Mouse (Mus musculus) myocyte (in vitro differentiated cells): ENCODE results near the gene Wdr18. TPM values are rescaled to one million over a fixed set of nuclear protein-coding genes. Genes with fewer than 3 reads are reported as not detected.

Experiments used
- H3K27me3 ChIP-seq: one replicate; pipeline ENCODE4 v1.6.1; 2011; ENCODE audit not compliant: control insufficient read depth, insufficient read depth, insufficient read length
- H3K36me3 ChIP-seq: one replicate; pipeline ENCODE4 v1.6.1; 2011; ENCODE audit not compliant: control insufficient read depth, insufficient read depth
- H3K4me2 ChIP-seq: one replicate; pipeline ENCODE4 v1.6.1; 2011; ENCODE audit warnings: low read depth, control low read depth
- H3K4me3 ChIP-seq: one replicate; pipeline ENCODE4 v1.5.1; 2011; ENCODE audit warnings: mild to moderate bottlenecking, control low read depth, moderate library complexity
- H3K79me2 ChIP-seq: one replicate; pipeline ENCODE4 v1.6.1; 2011; ENCODE audit not compliant: control insufficient read depth, insufficient read depth
- H3ac ChIP-seq: one replicate; pipeline ENCODE4 v1.6.1; 2011; ENCODE audit not compliant: control insufficient read depth, insufficient read length
- CEBPB ChIP-seq: IDR thresholded peaks from 2 replicates; pipeline ENCODE4 v1.6.1; 2011; ENCODE audit warnings: mild to moderate bottlenecking, moderate library complexity; ENCODE audit not compliant: poor library complexity, insufficient read depth, severe bottlenecking
- E2F4 ChIP-seq: IDR thresholded peaks from one replicate; pipeline ENCODE4 v1.6.1; 2011; ENCODE audit warnings: mild to moderate bottlenecking, control low read depth, moderate library complexity; ENCODE audit not compliant: insufficient read depth
- MAX ChIP-seq: IDR thresholded peaks from one replicate; pipeline ENCODE4 v1.6.1; 2011; ENCODE audit warnings: low read depth, mild to moderate bottlenecking, control low read depth
- MYOD1 ChIP-seq, 3 experiments: IDR thresholded peaks; one replicate each; pipeline ENCODE4 v1.6.1; 2011; ENCODE audit warnings: control low read depth in 2 of 3, low read depth in 2 of 3, mild to moderate bottlenecking in 2 of 3, moderate library complexity in 1 of 3; ENCODE audit not compliant: insufficient read length in 2 of 3, control insufficient read depth in 1 of 3
- MYOG ChIP-seq, 3 experiments: IDR thresholded peaks; one replicate each; pipeline ENCODE4 v1.6.1; 2011; ENCODE audit warnings: control low read depth in 2 of 3, low read depth in 2 of 3, mild to moderate bottlenecking in 2 of 3; ENCODE audit not compliant: insufficient read length in 2 of 3, control insufficient read depth in 1 of 3, insufficient read depth in 1 of 3
- POLR2A ChIP-seq: IDR thresholded peaks from one replicate; pipeline ENCODE4 v1.6.1; 2011; ENCODE audit warnings: low read depth, mild to moderate bottlenecking, control low read depth, moderate library complexity; ENCODE audit not compliant: insufficient read length
- POLR2AphosphoS2 ChIP-seq: IDR thresholded peaks from one replicate; pipeline ENCODE4 v1.6.1; 2011; ENCODE audit warnings: low read depth, control low read depth; ENCODE audit not compliant: insufficient read length
- REST ChIP-seq: IDR thresholded peaks from one replicate; pipeline ENCODE4 v1.6.1; 2011; ENCODE audit warnings: mild to moderate bottlenecking, control low read depth, moderate library complexity; ENCODE audit not compliant: insufficient read depth, insufficient read length
- SRF ChIP-seq: IDR thresholded peaks from one replicate; pipeline ENCODE4 v1.6.1; 2011; ENCODE audit warnings: low read depth; ENCODE audit not compliant: control insufficient read depth, insufficient read length
- TCF12 ChIP-seq: IDR thresholded peaks from one replicate; pipeline ENCODE4 v1.6.1; 2011; ENCODE audit warnings: mild to moderate bottlenecking, control low read depth; ENCODE audit not compliant: poor library complexity, insufficient read depth, severe bottlenecking
- TCF3 ChIP-seq: IDR thresholded peaks from one replicate; pipeline ENCODE4 v1.6.1; 2011; ENCODE audit warnings: low read depth, control low read depth; ENCODE audit not compliant: insufficient read length
- USF1 ChIP-seq: IDR thresholded peaks from one replicate; pipeline ENCODE4 v1.6.1; 2011; ENCODE audit warnings: low read depth, mild to moderate bottlenecking, control low read depth, moderate library complexity
- polyA plus RNA-seq: library from polyadenylated mRNA; unstranded; fragments of >200 nt; fragmentation: generic; extraction: Trizol; gene quantifications from one replicate; pipeline ENCODE4 v1.2.1, GENCODE M21; 2012; ENCODE audit warnings: missing spikeins

The Wdr18 gene
- polyA plus RNA-seq, 1 experiment = 35.1 TPM

GRCm38 (mm10) chr10:79976071-79976721 lies 16.2 kb downstream of the Wdr18 start:
- Histone ChIP-seq H3K79me2 (peaks cover 13% of the 10 kb centered on the region), H3ac (no peak overlapping the region), H3K4me3 (no peak overlapping the region), H3K27me3 (peaks cover under 1% of the 10 kb centered on the region), H3K36me3 (no peaks in the 10 kb centered on the region), H3K4me2 (no peak overlapping the region)
- TF ChIP-seq MYOD1 (IDR thresholded peaks at IDR 0.05; ENCODE audit: control insufficient read depth in 1 of 3, insufficient read length in 2 of 3, low read depth in 2 of 3) (no peak), POLR2A (no peak), POLR2AphosphoS2 (peak; percentile 7), MAX (no peak), REST (no peak)

GRCm38 (mm10) chr10:79976722-79977107 lies 16.8 kb downstream of the Wdr18 start:
- H3K36me3 ChIP-seq = no peaks in the 10 kb centered on the region
- peak; percentile 18 for TF ChIP-seq POLR2AphosphoS2
- TF ChIP-seq E2F4 = no peak
- no peaks in the 10 kb centered on the region for H3K27me3 ChIP-seq
- peaks cover 18% of the 10 kb centered on the region for H3K79me2 ChIP-seq
- no peak overlapping the region for H3ac ChIP-seq
- no peak overlapping the region for H3K4me2 ChIP-seq
- H3K4me3 ChIP-seq = no peak overlapping the region

- H3K79me2 ChIP-seq = peaks cover 24% of the 10 kb centered on the region
- no peaks in the 10 kb centered on the region for H3K36me3 ChIP-seq
- TF ChIP-seq POLR2A = no peak
- no peak for TF ChIP-seq POLR2AphosphoS2
- no peak for TF ChIP-seq TCF12
- TF ChIP-seq MYOD1 (IDR thresholded peaks at IDR 0.05; ENCODE audit: control insufficient read depth in 1 of 3, insufficient read length in 2 of 3, low read depth in 2 of 3) = no peak
- TF ChIP-seq MAX = no peak
- no peak for TF ChIP-seq REST
- TF ChIP-seq SRF = no peak
- no peak for TF ChIP-seq CEBPB
- TF ChIP-seq TCF3 = no peak
- TF ChIP-seq MYOG (IDR thresholded peaks at IDR 0.05; ENCODE audit: control insufficient read depth in 1 of 3, insufficient read depth in 1 of 3, insufficient read length in 2 of 3, low read depth in 2 of 3) = no peak
- TF ChIP-seq USF1 = no peak
- TF ChIP-seq E2F4 = no peak
Measured at GRCm38 (mm10) chr10:79977324-79977723, 17.4 kb downstream of the Wdr18 start.

GRCm38 (mm10) chr10:79978061-79978460 lies 18.1 kb downstream of the Wdr18 start:
- TF ChIP-seq TCF12 (no peak), POLR2AphosphoS2 (no peak), MYOG (IDR thresholded peaks at IDR 0.05; ENCODE audit: control insufficient read depth in 1 of 3, insufficient read depth in 1 of 3, insufficient read length in 2 of 3, low read depth in 2 of 3) (no peak), POLR2A (peak; percentile 13), USF1 (no peak), MAX (no peak)
- Histone ChIP-seq H3K36me3 (no peaks in the 10 kb centered on the region), H3K4me3 (no peak overlapping the region), H3K27me3 (no peaks in the 10 kb centered on the region), H3K79me2 (peaks cover 32% of the 10 kb centered on the region), H3ac (no peak overlapping the region), H3K4me2 (no peak overlapping the region)

More at GRCm38 (mm10) chr10:79977324-79977723, 17.4 kb downstream of the Wdr18 start:
- no peak overlapping the region for H3K4me3 ChIP-seq
- no peak overlapping the region for H3K4me2 ChIP-seq
- no peak overlapping the region for H3ac ChIP-seq
- H3K27me3 ChIP-seq = no peaks in the 10 kb centered on the region

- H3K36me3 ChIP-seq = no peaks in the 10 kb centered on the region
- no peak overlapping the region for H3ac ChIP-seq
- H3K79me2 ChIP-seq = peaks cover 39% of the 10 kb centered on the region
- H3K27me3 ChIP-seq = no peaks in the 10 kb centered on the region
- peak; percentile 14 for TF ChIP-seq TCF3
- TF ChIP-seq E2F4 = no peak
- TF ChIP-seq MAX = no peak
- no peak for TF ChIP-seq USF1
- peak; percentile 18 for TF ChIP-seq TCF12
- TF ChIP-seq MYOD1 (IDR thresholded peaks at IDR 0.05; ENCODE audit: control insufficient read depth in 1 of 3, insufficient read length in 2 of 3, low read depth in 2 of 3) = peak; percentile 43 to 88 (median 77)
- no peak for TF ChIP-seq CEBPB
- no peak for TF ChIP-seq SRF
- peak; percentile 56 to 85 (median 59) for TF ChIP-seq MYOG (IDR thresholded peaks at IDR 0.05; ENCODE audit: control insufficient read depth in 1 of 3, insufficient read depth in 1 of 3, insufficient read length in 2 of 3, low read depth in 2 of 3)
- no peak for TF ChIP-seq REST
- H3K4me2 ChIP-seq = no peak overlapping the region
- no peak overlapping the region for H3K4me3 ChIP-seq
Measured at GRCm38 (mm10) chr10:79979401-79980155, 19.6 kb downstream of the Wdr18 start.
